Comparison of ENCODE assay signal across 19 mouse cellular contexts in the genomic region with DNA sequence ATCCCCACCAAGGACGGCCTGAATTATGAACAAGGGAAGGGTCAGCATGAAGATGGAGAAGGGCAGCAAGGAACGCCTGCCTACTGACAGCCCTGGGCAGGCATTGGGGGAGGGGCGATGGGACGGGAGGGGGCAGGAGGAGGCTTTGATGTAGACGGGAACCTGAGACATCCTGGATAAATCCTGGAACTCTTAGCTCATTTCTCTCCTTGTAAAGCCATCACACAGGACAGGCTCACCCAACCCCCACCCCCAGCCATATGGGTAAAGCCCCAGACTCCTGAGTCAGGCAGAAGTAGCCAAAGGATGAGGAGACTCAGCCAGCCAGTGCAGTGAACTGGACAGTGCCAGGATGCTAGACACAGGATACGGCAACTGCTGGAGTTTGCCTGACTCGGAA. TPM values are rescaled to one million over a fixed set of nuclear protein-coding genes. Genes with fewer than 3 reads are reported as not detected.
A peak's percentile ranks its signal among the peaks of the same experiment; 100 is the strongest.
DNase-seq lines count a peak whose midpoint lies in the region; ATAC-seq lines count a peak whose summit lies in the region.
"Had no signal": no experiment of that assay in that cellular context is flagged by ENCODE, and none has a peak within 500 bp of the region (broad histone marks: within the 10 kb centered on the region; RNA-seq: fewer than 3 reads in every experiment).

No protein-coding gene starts in this region.

- no peaks in the 10 kb centered on the region for H3K36me3 ChIP-seq in hindbrain, embryonic 10.5 days
- H3K36me3 ChIP-seq in hindbrain, embryonic 13.5 days = no peaks in the 10 kb centered on the region
- H3K36me3 ChIP-seq in limb, embryonic 10.5 days = no peaks in the 10 kb centered on the region
- H3K36me3 ChIP-seq: embryonic facial prominence, embryonic 13.5 days; heart, embryonic 15.5 days; limb, embryonic 15.5 days; neural tube, embryonic 13.5 days had no signal

- H3K4me3 ChIP-seq in hindbrain, embryonic 10.5 days = no peak overlapping the region
- no peak overlapping the region for H3K4me3 ChIP-seq in hindbrain, embryonic 13.5 days
- H3K4me3 ChIP-seq in limb, embryonic 10.5 days = no peak overlapping the region
- H3K4me3 ChIP-seq: embryonic facial prominence, embryonic 13.5 days; heart, embryonic 15.5 days; limb, embryonic 15.5 days; neural tube, embryonic 13.5 days had no signal

- H3K27ac ChIP-seq in hindbrain, embryonic 10.5 days = peak overlapping the region; percentile 78
- H3K27ac ChIP-seq in hindbrain, embryonic 13.5 days = no peak overlapping the region
- peak overlapping the region; percentile 79 for H3K27ac ChIP-seq in limb, embryonic 10.5 days
- H3K27ac ChIP-seq: embryonic facial prominence, embryonic 13.5 days; heart, embryonic 15.5 days; limb, embryonic 15.5 days; neural tube, embryonic 13.5 days had no signal

- WGBS in hindbrain, embryonic 10.5 days = 34% methylated on average over 7 of the region's 7 CpGs
- WGBS in hindbrain, embryonic 13.5 days = 39% methylated on average over 7 of the region's 7 CpGs
- WGBS in limb, embryonic 10.5 days = 10% methylated on average over 7 of the region's 7 CpGs

- peaks cover 44% of the 10 kb centered on the region for H3K4me1 ChIP-seq in hindbrain, embryonic 10.5 days (replicated peaks)
- peaks cover 18% of the 10 kb centered on the region for H3K4me1 ChIP-seq in hindbrain, embryonic 13.5 days (replicated peaks)
- peaks cover 34% of the 10 kb centered on the region for H3K4me1 ChIP-seq in limb, embryonic 10.5 days

- H3K27me3 ChIP-seq in hindbrain, embryonic 10.5 days (ENCODE audit: insufficient read depth, poor library complexity, severe bottlenecking) = no peaks in the 10 kb centered on the region
- no peaks in the 10 kb centered on the region for H3K27me3 ChIP-seq in hindbrain, embryonic 13.5 days
- no peaks in the 10 kb centered on the region for H3K27me3 ChIP-seq in limb, embryonic 10.5 days (ENCODE audit: low read depth, poor library complexity, severe bottlenecking)
- H3K27me3 ChIP-seq: embryonic facial prominence, embryonic 13.5 days; heart, embryonic 15.5 days; limb, embryonic 15.5 days; neural tube, embryonic 13.5 days had no signal

- H3K9ac ChIP-seq in hindbrain, embryonic 13.5 days = no peak overlapping the region
- H3K9ac ChIP-seq: embryonic facial prominence, embryonic 13.5 days; heart, embryonic 15.5 days; limb, embryonic 15.5 days; lung, embryonic 14.5 days; neural tube, embryonic 13.5 days had no signal

- peak; percentile 27 for DNase-seq in hindbrain, embryonic 10.5 days (ENCODE audit: low spot score)
- DNase-seq in MN1 (ENCODE audit: low spot score) = peak; percentile 45
- peak; percentile 27 for DNase-seq in embryo, embryonic 10 days (ENCODE audit: low spot score)
- DNase-seq in limb, embryonic 10.5 days (ENCODE audit: low spot score) = peak; percentile 58
- no peak for DNase-seq in lung, postnatal 10 days
- DNase-seq: adrenal gland, adult 8-10 months; gastrocnemius, postnatal 25 days; kidney, postnatal 4 days; lung, embryonic 14.5 days; right cerebral cortex, postnatal 25 days; thymus, postnatal 14 days had no signal

- H3K9me3 ChIP-seq in hindbrain, embryonic 10.5 days = no peaks in the 10 kb centered on the region
- no peaks in the 10 kb centered on the region for H3K9me3 ChIP-seq in hindbrain, embryonic 13.5 days
- H3K9me3 ChIP-seq in limb, embryonic 10.5 days (replicated peaks) = no peaks in the 10 kb centered on the region
- H3K9me3 ChIP-seq: embryonic facial prominence, embryonic 13.5 days; heart, embryonic 15.5 days; limb, embryonic 15.5 days; neural tube, embryonic 13.5 days had no signal

- no peak overlapping the region for H3K4me2 ChIP-seq in hindbrain, embryonic 13.5 days
- H3K4me2 ChIP-seq: embryonic facial prominence, embryonic 13.5 days; heart, embryonic 15.5 days; limb, embryonic 15.5 days; lung, embryonic 14.5 days; neural tube, embryonic 13.5 days had no signal

- no peak for ATAC-seq in hindbrain, embryonic 13.5 days (ENCODE audit: low FRiP score)
- no peak for ATAC-seq in granulocyte monocyte progenitor cell, adult 5-6 weeks (replicated peaks; ENCODE audit: poor library complexity, severe bottlenecking)
- ATAC-seq: forebrain, embryonic 14.5 days; inflammation-experienced regulatory T-cells, adult 6 months had no signal

RNA-seq across cellular contexts. Expression of gene Slc19a1, which starts 27.1 kb away (rescaled TPM):
- polyA plus RNA-seq in hindbrain, embryonic 10.5 days (2016; fragmentation: Nextera tagmentation; extraction: Ambion mirVana) = 32.4 and 32.7 TPM in 2 replicates
- polyA plus RNA-seq in hindbrain, embryonic 13.5 days (2015; fragmentation: Nextera tagmentation; extraction: Ambion mirVana) = 30.9 and 34.9 TPM in 2 replicates
- 42.4 and 47.2 TPM in 2 replicates for polyA plus RNA-seq in limb, embryonic 10.5 days (2016; fragmentation: Nextera tagmentation; extraction: Ambion mirVana)
- 43.5 and 50.8 TPM in 2 replicates for total RNA-seq in granulocyte monocyte progenitor cell, adult 5-6 weeks (2014; fragmentation: Nextera tagmentation)
- total RNA-seq in granulocyte monocyte progenitor cell, adult 5-6 weeks (2017) = 26.0 and 27.2 TPM in 2 replicates

RNA-seq across cellular contexts. Expression of gene Pcbp3, which starts 43.2 kb away (rescaled TPM):
- 89.5 and 94.7 TPM in 2 replicates for polyA plus RNA-seq in hindbrain, embryonic 10.5 days (2016; fragmentation: Nextera tagmentation; extraction: Ambion mirVana)
- 72.2 and 78.2 TPM in 2 replicates for polyA plus RNA-seq in hindbrain, embryonic 13.5 days (2015; fragmentation: Nextera tagmentation; extraction: Ambion mirVana)
- 44.9 and 47.3 TPM in 2 replicates for polyA plus RNA-seq in limb, embryonic 10.5 days (2016; fragmentation: Nextera tagmentation; extraction: Ambion mirVana)
- 15.7 and 16.1 TPM in 2 replicates for total RNA-seq in granulocyte monocyte progenitor cell, adult 5-6 weeks (2014; fragmentation: Nextera tagmentation)
- total RNA-seq in granulocyte monocyte progenitor cell, adult 5-6 weeks (2017) = 4.2 and 9.8 TPM in 2 replicates
